Mouse (Mus musculus): ENCODE measurements around the gene Reep1. TPM values are rescaled to one million over a fixed set of nuclear protein-coding genes. Genes with fewer than 3 reads are reported as not detected.

The Reep1 gene
- 29.1 and 39.4 TPM in 2 replicates for polyA plus RNA-seq (2012; rRNA removed)

DNA sequence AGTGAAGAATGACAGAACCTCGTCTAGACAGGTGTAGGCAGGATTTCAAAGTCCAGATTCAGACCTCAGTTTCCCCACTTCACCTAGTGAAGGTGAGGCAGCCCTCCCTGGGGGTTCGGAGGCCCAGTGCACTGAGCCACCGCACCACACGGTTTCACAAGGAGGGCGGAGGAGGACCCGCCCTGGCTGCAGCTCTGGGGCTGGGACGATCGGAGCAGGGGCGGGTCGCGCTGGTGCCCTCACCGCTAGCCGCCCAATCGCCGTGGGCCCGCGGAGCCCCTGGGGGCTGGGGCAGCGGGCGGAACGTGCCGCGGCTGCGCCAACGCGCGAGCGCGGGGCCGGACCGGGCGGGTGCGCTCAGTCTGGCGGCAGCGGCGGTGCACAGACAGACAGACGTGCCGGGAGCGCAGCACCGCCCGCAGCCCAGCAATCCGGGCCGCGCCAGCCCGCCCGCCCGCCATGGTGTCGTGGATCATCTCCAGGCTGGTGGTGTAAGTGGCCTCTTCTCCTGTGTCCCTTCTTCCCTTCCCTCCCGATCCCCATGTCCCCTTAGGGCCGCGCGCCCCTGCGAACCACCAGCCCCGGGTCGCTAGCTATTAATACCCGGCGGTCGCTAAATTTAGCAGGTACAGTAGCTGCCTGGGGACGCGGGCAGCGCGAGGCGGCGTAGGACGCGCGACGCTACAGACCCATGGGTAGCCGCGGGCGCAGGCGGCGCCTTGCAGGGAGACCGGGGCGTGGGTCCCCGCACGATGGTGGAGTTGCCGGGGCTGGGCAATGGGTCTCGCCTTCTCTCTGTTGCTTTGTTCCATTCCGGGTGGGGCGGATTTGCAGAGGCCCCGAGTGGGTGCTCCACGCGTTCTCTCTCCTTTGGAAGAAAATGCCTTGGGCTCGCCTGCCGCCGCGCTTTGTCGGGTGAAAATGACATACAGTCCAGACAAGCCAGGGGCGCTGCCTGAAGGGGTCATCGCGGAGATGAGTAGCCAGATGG is at the start of gene Reep1:
Gene Reep1, plus strand, starts transcription at position 51 of the 991 bp plus-strand sequence.

GRCm38 (mm10) chr6:71826869-71827268 is 119.5 kb downstream of the Reep1 start, which contains the start of gene Mrpl35:
Mrpl35 (minus strand) TSS chr6:71826969.

GRCm38 (mm10) chr6:71830690-71831580 is 123.6 kb downstream of the Reep1 start, which contains the start of gene Immt:
Immt (plus strand) TSS chr6:71831331.

Other genes starting within 250 kb of the Reep1 start
- gene Rnf103, start 213.7 kb upstream of the Reep1 start, polyA plus RNA-seq (2012; rRNA removed): 15.8 and 16.4 TPM in 2 replicates
- gene Chmp3, start 163.8 kb upstream of the Reep1 start, polyA plus RNA-seq (2012; rRNA removed): 56.4 and 70.1 TPM in 2 replicates
- gene Kdm3a, start 74.6 kb upstream of the Reep1 start, polyA plus RNA-seq (2012; rRNA removed): 82.5 and 83.9 TPM in 2 replicates
- gene Mrpl35, start 119.4 kb downstream of the Reep1 start, polyA plus RNA-seq (2012; rRNA removed): 24.4 and 29.3 TPM in 2 replicates
- 98.9 and 109 TPM in 2 replicates for gene Immt, start 123.8 kb downstream of the Reep1 start, polyA plus RNA-seq (2012; rRNA removed)
- 73.0 and 97.0 TPM in 2 replicates for gene Ptcd3, start 201.2 kb downstream of the Reep1 start, polyA plus RNA-seq (2012; rRNA removed)
- 23.8 and 29.2 TPM in 2 replicates for gene Polr1a, start 201.5 kb downstream of the Reep1 start, polyA plus RNA-seq (2012; rRNA removed)